Mouse (Mus musculus) WW6 (cell line): ENCODE measurements at regions not wholly inside any gene's neighbourhood (a gene's known extent, or its start where the extent isn't known, plus 50 kb on each side); places are given as distances from the start of the nearest gene placed in this dataset.

ENCODE experiments used
- DNase-seq: peaks from one replicate; pipeline ENCODE4 v3.0.0-alpha.2; 2013; ENCODE audit warnings: low read depth, low spot score

GRCm38 (mm10) chr5:148454200-148454599 lies 54.5 kb upstream of the Slc7a1 start:
- no peak for DNase-seq

- no peak for DNase-seq
Observed at GRCm38 (mm10) chr5:148453776-148454175, 54.1 kb upstream of the Slc7a1 start.

- no peak for DNase-seq
Observed at GRCm38 (mm10) chr5:148452909-148453632, 53.4 kb upstream of the Slc7a1 start.

GRCm38 (mm10) chr5:148451811-148452210 lies 52.1 kb upstream of the Slc7a1 start:
- peak; percentile 38 for DNase-seq

GRCm38 (mm10) chr5:148450924-148451323 lies 51.2 kb upstream of the Slc7a1 start:
- peak; percentile 47 for DNase-seq
